Mouse (Mus musculus) limb, embryonic 15.5 days (tissue): Measurements from ENCODE around the gene Tcl1b3. TPM values are rescaled to one million over a fixed set of nuclear protein-coding genes. Genes with fewer than 3 reads are reported as not detected.

Experiments
- ATAC-seq: fragments of 200-750 bp; cut with Nextera tagmentation; 2 replicates; pipeline ENCODE4 v1.8.0; 2017; ENCODE audit warnings: low read depth, moderate TSS enrichment; ENCODE audit not compliant: insufficient number of reproducible peaks, low FRiP score, low TSS enrichment
- H3K27ac ChIP-seq: fragments of 300-500 bp; sonication (generic); 2 replicates; pipeline ENCODE4 v1.5.1; 2015; ENCODE audit warnings: moderate library complexity, mild to moderate bottlenecking, inconsistent platforms
- H3K27me3 ChIP-seq: fragments of 300-500 bp; sonication (generic); 2 replicates; pipeline ENCODE4 v1.6.1; 2015; ENCODE audit warnings: inconsistent platforms
- H3K36me3 ChIP-seq: fragments of 300-500 bp; sonication (generic); 2 replicates; pipeline ENCODE4 v1.6.1; 2015; ENCODE audit warnings: inconsistent platforms
- H3K4me1 ChIP-seq: fragments of 300-500 bp; sonication (generic); 2 replicates; pipeline ENCODE4 v1.6.1; 2015; ENCODE audit warnings: inconsistent platforms
- H3K4me2 ChIP-seq: fragments of 300-500 bp; sonication (generic); 2 replicates; pipeline ENCODE4 v1.6.1; 2015; ENCODE audit warnings: mild to moderate bottlenecking, inconsistent platforms
- H3K4me3 ChIP-seq: fragments of 300-500 bp; sonication (generic); 2 replicates; pipeline ENCODE4 v1.5.1; 2015; ENCODE audit warnings: mild to moderate bottlenecking, inconsistent platforms
- H3K9ac ChIP-seq: fragments of 300-500 bp; sonication (generic); 2 replicates; pipeline ENCODE4 v1.6.1; 2015; ENCODE audit warnings: inconsistent platforms
- H3K9me3 ChIP-seq: fragments of 300-500 bp; sonication (generic); 2 replicates; pipeline ENCODE4 v1.6.1; 2016; ENCODE audit warnings: inconsistent platforms
- WGBS: fragments of 180-500 bp; shearing (Covaris S2); methylation state at CpG from one replicate; pipeline ENCODE4 v1.1.7; 2015; 5-methylcytosine and 5-hydroxymethylcytosine counted together
- polyA plus RNA-seq: library from polyadenylated mRNA; unstranded; fragments of >200 nt; fragmentation: Nextera tagmentation; extraction: Ambion mirVana; gene quantifications from 2 replicates; pipeline ENCODE4 v1.2.1, GENCODE M21; 2015

Gene Tcl1b3
- polyA plus RNA-seq, 1 experiment from 2014 or later, result not detected

DNA sequence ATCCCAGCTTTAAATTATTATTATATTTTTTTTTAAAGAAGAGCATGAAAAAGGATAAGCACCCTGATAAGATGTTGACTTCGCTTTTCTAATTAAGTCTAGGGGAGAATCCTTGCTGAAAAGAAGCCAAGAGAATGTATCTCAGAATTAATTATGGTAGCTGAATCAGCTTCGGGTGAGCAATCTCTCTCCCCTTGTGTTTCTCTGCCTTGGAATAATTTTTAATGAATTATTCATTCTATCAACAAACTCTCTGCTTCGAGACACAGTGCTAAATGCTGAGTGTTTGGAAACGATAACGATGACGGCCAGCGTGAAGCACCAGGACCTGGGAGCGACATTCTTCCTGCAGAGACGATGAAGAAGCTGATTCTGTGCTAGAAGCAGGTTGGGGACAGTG lies 48.2 kb downstream of the Tcl1b3 start:
- Histone ChIP-seq H3K27ac (no peak overlapping the region), H3K27me3 (no peaks in the 10 kb centered on the region), H3K9ac (no peak overlapping the region), H3K4me1 (no peaks in the 10 kb centered on the region), H3K9me3 (no peaks in the 10 kb centered on the region), H3K4me2 (no peak overlapping the region), H3K36me3 (no peaks in the 10 kb centered on the region), H3K4me3 (no peak overlapping the region)
- WGBS, result 87% methylated on average over 9 of the region's 9 CpGs
- ATAC-seq, result no peak

Other genes starting within 250 kb of the Tcl1b3 start
- gene Syne3, start 181.2 kb upstream of the Tcl1b3 start, polyA plus RNA-seq, result 3.3 and 4.0 TPM in 2 replicates
- gene Glrx5, start 158.4 kb upstream of the Tcl1b3 start, polyA plus RNA-seq, result 129 and 134 TPM in 2 replicates
- not detected in 2 replicates for gene Tcl1b2, start 45.0 kb upstream of the Tcl1b3 start, polyA plus RNA-seq
- not detected in 2 replicates for gene Tcl1b1, start 31.4 kb upstream of the Tcl1b3 start, polyA plus RNA-seq
- gene Tcl1b5, start 14.7 kb upstream of the Tcl1b3 start, polyA plus RNA-seq, result not detected in 2 replicates
- not detected in 2 replicates for gene Tcl1b4, start 10.9 kb downstream of the Tcl1b3 start, polyA plus RNA-seq
- gene Tcl1, start 31.8 kb downstream of the Tcl1b3 start, polyA plus RNA-seq, result not detected in 2 replicates
- 0.17 and 0.19 TPM in 2 replicates for gene Tunar, start 142.8 kb downstream of the Tcl1b3 start, polyA plus RNA-seq